Mouse (Mus musculus) spleen, adult 18-20 months (tissue): ENCODE measurements around the gene Ube2m.
A peak's percentile ranks its signal among the peaks of the same experiment; 100 is the strongest.
"Not testable (repeated sequence)": the region's sequence is repeated elsewhere in the genome, so short reads cannot be mapped to it uniquely, and the experiment has no call there.

Experiments
- DNase-seq, 2 experiments: peaks; one replicate each; pipeline ENCODE4 v3.0.0; 2022; ENCODE audit warnings: mixed read lengths in 2 of 2

The Ube2m gene

GRCm38 (mm10) chr7:13037901-13038555 lies at the start of gene Ube2m:
Ube2m (minus strand) TSS chr7:13038275.
- DNase-seq = peak; percentile 97 to 99

GRCm38 (mm10) chr7:13072293-13072692 lies 34.2 kb upstream of the Ube2m start:
- no peak for DNase-seq

- DNase-seq = not testable (repeated sequence)
These were observed 25.3 kb upstream of the Ube2m start for GRCm38 (mm10) chr7:13063399-13063798.

GRCm38 (mm10) chr7:13059536-13059935 lies 21.5 kb upstream of the Ube2m start:
- no peak for DNase-seq

- no peak for DNase-seq
These were observed 19.0 kb upstream of the Ube2m start for GRCm38 (mm10) chr7:13056913-13057700.

GRCm38 (mm10) chr7:13054287-13055010 lies 16.4 kb upstream of the Ube2m start, which contains the start of gene Mzf1:
Mzf1 (minus strand) TSS chr7:13054764.
- peak; percentile 84 to 88 for DNase-seq

GRCm38 (mm10) chr7:13053961-13054286 lies 15.8 kb upstream of the Ube2m start:
- DNase-seq = no peak

GRCm38 (mm10) chr7:13053501-13053900 lies 15.4 kb upstream of the Ube2m start:
- DNase-seq = no peak

- DNase-seq = no peak
These were observed 14.9 kb upstream of the Ube2m start for GRCm38 (mm10) chr7:13053001-13053400.

- peak in 1 of 2 experiments; percentile 64 for DNase-seq
These were observed 8.0 kb upstream of the Ube2m start for GRCm38 (mm10) chr7:13046084-13046483.

GRCm38 (mm10) chr7:13044254-13044625 lies 6.2 kb upstream of the Ube2m start:
- DNase-seq = no peak

GRCm38 (mm10) chr7:13043445-13044253 lies 5.6 kb upstream of the Ube2m start:
- no peak for DNase-seq

- DNase-seq = no peak
These were observed 5.0 kb upstream of the Ube2m start for GRCm38 (mm10) chr7:13043120-13043444.

- DNase-seq = no peak
These were observed 4.4 kb upstream of the Ube2m start for GRCm38 (mm10) chr7:13042511-13042910.

GRCm38 (mm10) chr7:13041256-13041655 lies 3.2 kb upstream of the Ube2m start:
- DNase-seq = no peak

GRCm38 (mm10) chr7:13039181-13039580 lies 1.1 kb upstream of the Ube2m start:
- DNase-seq = no peak

GRCm38 (mm10) chr7:13038621-13039169 lies 620 bp upstream of the Ube2m start:
- DNase-seq = no peak

- no peak for DNase-seq
These were observed 709 bp downstream of the Ube2m start for GRCm38 (mm10) chr7:13037366-13037765.

GRCm38 (mm10) chr7:13036806-13037205 lies 1.3 kb downstream of the Ube2m start:
- no peak for DNase-seq

- DNase-seq = peak in 1 of 2 experiments; percentile 33
These were observed 2.7 kb downstream of the Ube2m start for GRCm38 (mm10) chr7:13035211-13035855.

- peak; percentile 96 to 97 for DNase-seq
These were observed 3.7 kb downstream of the Ube2m start, which contains the start of gene Chmp2a for GRCm38 (mm10) chr7:13034148-13034977. Chmp2a (minus strand) TSS chr7:13034807.
